Mouse (Mus musculus) heart, postnatal 0 days (tissue): ENCODE data around the gene Nova2.

Experiments
- CTCF ChIP-seq: IDR thresholded peaks from 2 replicates; pipeline ENCODE4 v1.5.1; 2016; ENCODE audit warnings: antibody characterized with exemption, control low read depth, low read depth
- EP300 ChIP-seq: IDR thresholded peaks from 2 replicates; pipeline ENCODE4 v1.6.1; 2016; ENCODE audit warnings: antibody characterized with exemption, low read depth

DNA sequence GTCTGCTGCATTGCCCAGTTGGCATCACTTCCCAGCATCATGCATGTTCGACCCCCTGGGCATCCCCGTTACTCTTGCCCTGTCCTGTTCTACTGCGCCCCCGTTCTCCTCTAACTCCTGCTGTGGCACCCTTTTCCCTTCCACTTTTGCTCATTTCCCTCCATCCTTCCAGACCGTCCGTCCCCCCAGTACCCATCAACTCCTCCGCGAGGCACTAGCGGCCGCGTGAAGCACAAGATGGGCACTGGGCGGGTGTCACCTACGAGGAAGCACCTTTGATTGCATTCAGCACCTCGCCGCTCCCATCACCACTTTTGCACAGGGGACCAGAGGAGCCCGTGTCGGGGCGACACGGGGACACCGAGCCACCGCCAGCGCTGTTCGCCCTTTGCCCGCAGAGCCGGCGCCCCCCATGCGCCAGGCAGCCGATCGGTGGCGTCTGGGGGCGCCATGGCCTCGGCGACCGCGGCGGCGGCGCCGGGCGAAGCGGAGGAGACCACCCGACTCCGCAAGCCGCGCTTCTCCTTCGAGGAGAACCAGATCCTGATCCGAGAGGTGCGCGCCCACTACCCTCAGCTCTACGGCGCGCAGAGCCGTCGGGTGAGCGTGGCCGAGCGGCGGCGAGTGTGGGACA lies 66.1 kb downstream of the Nova2 start:
- TF ChIP-seq EP300 (no peak), CTCF (no peak)
